Mouse (Mus musculus) G1E (cell line): ENCODE data around the gene Kat6b.

Experiments
- CTCF ChIP-seq: IDR thresholded peaks from 2 replicates; pipeline ENCODE4 v1.5.1; 2012; ENCODE audit warnings: low read depth, low read length, inconsistent platforms, mixed read lengths
- GATA1 ChIP-seq: IDR thresholded peaks from 2 replicates; pipeline ENCODE4 v1.6.1; 2012; ENCODE audit warnings: borderline replicate concordance, low read length, inconsistent platforms, mixed read lengths
- TAL1 ChIP-seq: conservative IDR thresholded peaks from 2 replicates; pipeline ENCODE4 v1.6.1; 2012; ENCODE audit warnings: low read depth, low read length, inconsistent platforms, mixed read lengths

GRCm38 (mm10) chr14:21561396-21562065 is 80.3 kb downstream of the Kat6b start:
- TF ChIP-seq TAL1, result peak; percentile 39
- TF ChIP-seq CTCF, result no peak
- TF ChIP-seq GATA1, result no peak
